Mouse (Mus musculus): ENCODE measurements around the gene Ankar. TPM values are rescaled to one million over a fixed set of nuclear protein-coding genes. Genes with fewer than 3 reads are reported as not detected.

Gene Ankar
- polyA plus RNA-seq, 2 experiments: not detected

DNA sequence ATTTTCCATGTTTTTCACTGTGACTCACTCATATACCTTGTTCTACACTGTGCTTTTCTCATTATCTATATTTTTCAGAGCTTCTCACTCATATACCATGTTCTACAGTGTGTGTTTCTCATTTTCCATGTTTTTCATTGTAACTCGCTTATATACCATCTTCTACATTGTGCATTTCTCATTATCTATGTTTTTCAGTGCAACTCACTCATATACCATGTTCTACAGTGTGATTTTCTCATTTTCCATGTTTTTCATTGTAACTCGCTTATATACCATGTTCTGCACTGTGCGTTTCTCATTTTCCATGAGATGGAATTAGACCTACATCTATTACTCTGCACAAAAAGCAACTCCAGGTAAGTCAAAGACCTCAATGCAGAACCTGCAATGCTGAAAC is 4.1 kb downstream of the Ankar start:
- H3K4me2 ChIP-seq (replicated peaks; ENCODE audit: low read depth, low read length, severe bottlenecking): no peak overlapping the region
- 53% methylated on average over 3 of the region's 3 CpGs for WGBS
- no peaks in the 10 kb centered on the region for H3K36me3 ChIP-seq (ENCODE audit: control insufficient read depth, insufficient read depth, low read length)
- TF ChIP-seq POLR2A (IDR thresholded peaks at IDR 0.05; ENCODE audit: borderline replicate concordance, extremely low read depth, insufficient read depth, insufficient read length): no peak
- no peak overlapping the region for H3K4me3 ChIP-seq (replicated peaks; ENCODE audit: low read length)
- H3K27me3 ChIP-seq (ENCODE audit: control insufficient read depth, insufficient read depth, low read length): no peaks in the 10 kb centered on the region
- no peak overlapping the region for H3K27ac ChIP-seq (replicated peaks; ENCODE audit: low read depth, low read length)
- DNase-seq (ENCODE audit: low spot score): no peak
- no peak overlapping the region for H3K9ac ChIP-seq (ENCODE audit: low read depth, low read length, severe bottlenecking)
- no peaks in the 10 kb centered on the region for H3K4me1 ChIP-seq (ENCODE audit: control insufficient read depth, insufficient read depth, low read length)
- no peaks in the 10 kb centered on the region for H3K9me3 ChIP-seq (ENCODE audit: control insufficient read depth, low read length)
- no peak for ATAC-seq (ENCODE audit: low FRiP score, low read depth)

DNA sequence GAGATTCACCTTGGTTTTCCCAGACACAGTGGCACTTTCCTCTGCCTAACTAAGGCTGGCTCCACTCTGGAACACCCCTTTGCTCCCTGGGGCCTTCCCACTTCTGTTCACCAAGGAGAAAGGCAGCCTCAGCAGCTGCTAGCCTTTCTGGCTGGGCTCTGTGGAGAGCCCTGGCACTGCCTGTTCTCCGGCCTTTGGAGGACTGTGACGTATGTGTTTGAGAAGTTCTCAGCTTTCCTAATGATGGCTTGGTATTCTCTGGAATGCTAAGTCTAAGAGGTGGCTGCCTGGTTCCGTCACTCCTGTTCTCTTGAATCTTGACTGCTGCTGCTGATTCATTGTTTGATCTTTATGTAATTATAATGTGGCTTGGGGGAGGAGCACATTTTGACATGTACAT is 27.3 kb downstream of the Ankar start:
- H3K4me3 ChIP-seq (replicated peaks; ENCODE audit: low read length): no peak overlapping the region
- no peak for TF ChIP-seq POLR2A (IDR thresholded peaks at IDR 0.05; ENCODE audit: borderline replicate concordance, extremely low read depth, insufficient read depth, insufficient read length)
- no peak overlapping the region for H3K9ac ChIP-seq (ENCODE audit: low read depth, low read length, severe bottlenecking)
- H3K4me1 ChIP-seq (ENCODE audit: control insufficient read depth, insufficient read depth, low read length): no peaks in the 10 kb centered on the region
- no peak overlapping the region for H3K27ac ChIP-seq (replicated peaks; ENCODE audit: low read depth, low read length)
- no peak overlapping the region for H3K4me2 ChIP-seq (replicated peaks; ENCODE audit: low read depth, low read length, severe bottlenecking)
- 47% methylated on average over 3 of the region's 3 CpGs for WGBS
- H3K36me3 ChIP-seq (ENCODE audit: control insufficient read depth, insufficient read depth, low read length): no peaks in the 10 kb centered on the region
- H3K27me3 ChIP-seq (ENCODE audit: control insufficient read depth, insufficient read depth, low read length): no peaks in the 10 kb centered on the region
- no peak for ATAC-seq (ENCODE audit: low FRiP score, low read depth)
- peak; percentile 12 for DNase-seq (ENCODE audit: low spot score)
- H3K9me3 ChIP-seq (ENCODE audit: control insufficient read depth, low read length): no peaks in the 10 kb centered on the region

DNA sequence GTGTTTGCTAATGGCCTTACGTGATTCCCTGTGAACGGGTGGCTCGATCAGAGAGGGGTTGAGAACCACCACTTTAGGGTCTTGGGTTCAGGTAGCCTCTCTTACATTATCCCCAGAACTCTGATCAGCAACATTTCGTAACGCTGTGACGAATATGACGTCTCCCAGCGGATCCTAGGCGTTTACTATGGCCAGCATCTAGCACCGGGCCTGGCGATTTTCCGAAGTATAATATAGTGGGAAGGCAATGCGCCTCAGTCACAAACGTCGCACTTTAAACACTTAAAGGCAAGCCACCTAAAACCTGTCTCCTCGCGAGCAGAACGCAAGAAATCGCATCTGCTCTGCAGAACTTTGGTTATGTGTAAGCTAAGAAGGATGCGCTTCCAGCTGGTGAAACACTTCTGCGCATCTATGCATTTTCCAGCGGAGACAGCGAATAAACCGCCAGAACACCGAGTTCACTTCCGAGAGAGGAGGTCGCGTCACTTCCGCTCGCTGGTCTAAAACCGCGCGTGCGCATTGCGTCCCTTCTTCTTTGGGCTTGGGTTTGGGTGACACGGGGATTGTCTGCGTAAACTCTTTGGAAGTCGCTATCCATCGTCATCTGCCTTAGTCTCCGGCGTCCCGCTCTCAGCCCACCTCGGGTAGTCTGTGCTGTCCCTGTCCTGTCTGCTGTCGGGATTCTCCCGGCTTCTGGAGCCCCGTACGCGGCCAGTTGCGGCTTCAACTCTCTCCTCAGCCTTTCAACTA is 59.5 kb downstream of the Ankar start:
- TF ChIP-seq POLR2A (IDR thresholded peaks at IDR 0.05; ENCODE audit: borderline replicate concordance, extremely low read depth, insufficient read depth, insufficient read length): no peak
- Histone ChIP-seq H3K4me1 (ENCODE audit: control insufficient read depth, insufficient read depth, low read length) (no peaks in the 10 kb centered on the region), H3K9me3 (ENCODE audit: control insufficient read depth, low read length) (no peaks in the 10 kb centered on the region), H3K4me3 (replicated peaks; ENCODE audit: low read length) (peak overlapping the region; percentile 27), H3K36me3 (ENCODE audit: control insufficient read depth, insufficient read depth, low read length) (no peaks in the 10 kb centered on the region), H3K27me3 (ENCODE audit: control insufficient read depth, insufficient read depth, low read length) (no peaks in the 10 kb centered on the region), H3K4me2 (replicated peaks; ENCODE audit: low read depth, low read length, severe bottlenecking) (peak overlapping the region; percentile 44), H3K27ac (replicated peaks; ENCODE audit: low read depth, low read length) (no peak overlapping the region), H3K9ac (ENCODE audit: low read depth, low read length, severe bottlenecking) (no peak overlapping the region)
- ATAC-seq (ENCODE audit: low FRiP score, low read depth): peak; percentile 57; the same call in 1 of the 2 replicates
- WGBS: 40% methylated on average over 49 of the region's 49 CpGs
- DNase-seq (ENCODE audit: low spot score): peak; percentile 81

DNA sequence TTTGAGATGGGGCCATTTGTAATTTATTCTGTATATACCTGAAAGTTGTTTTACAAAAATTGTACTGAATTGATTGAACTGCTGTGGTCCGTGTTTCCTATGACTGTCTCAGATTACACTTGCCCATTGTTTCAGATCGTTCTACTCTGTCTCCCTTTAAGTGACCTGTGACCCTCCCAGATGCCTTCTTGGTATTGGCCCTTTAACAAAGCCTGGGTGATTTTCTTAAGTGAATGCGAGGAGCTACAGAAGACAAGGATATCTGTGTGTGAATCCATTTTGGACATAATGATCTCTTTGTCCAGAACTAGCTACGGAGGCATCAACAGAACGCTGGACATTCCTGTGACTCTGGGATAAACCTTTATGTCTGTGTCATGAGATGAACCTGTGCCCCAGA is 65.2 kb downstream of the Ankar start:
- Histone ChIP-seq H3K27me3 (ENCODE audit: control insufficient read depth, insufficient read depth, low read length) (no peaks in the 10 kb centered on the region), H3K9ac (ENCODE audit: low read depth, low read length, severe bottlenecking) (no peak overlapping the region), H3K27ac (replicated peaks; ENCODE audit: low read depth, low read length) (no peak overlapping the region), H3K4me2 (replicated peaks; ENCODE audit: low read depth, low read length, severe bottlenecking) (no peak overlapping the region), H3K4me1 (ENCODE audit: control insufficient read depth, insufficient read depth, low read length) (no peaks in the 10 kb centered on the region), H3K4me3 (replicated peaks; ENCODE audit: low read length) (no peak overlapping the region), H3K36me3 (ENCODE audit: control insufficient read depth, insufficient read depth, low read length) (peaks cover 29% of the 10 kb centered on the region), H3K9me3 (ENCODE audit: control insufficient read depth, low read length) (no peaks in the 10 kb centered on the region)
- ATAC-seq (ENCODE audit: low FRiP score, low read depth): no peak
- WGBS: 64% methylated on average over 5 of the region's 5 CpGs
- DNase-seq (ENCODE audit: low spot score): no peak
- no peak for TF ChIP-seq POLR2A (IDR thresholded peaks at IDR 0.05; ENCODE audit: borderline replicate concordance, extremely low read depth, insufficient read depth, insufficient read length)

DNA sequence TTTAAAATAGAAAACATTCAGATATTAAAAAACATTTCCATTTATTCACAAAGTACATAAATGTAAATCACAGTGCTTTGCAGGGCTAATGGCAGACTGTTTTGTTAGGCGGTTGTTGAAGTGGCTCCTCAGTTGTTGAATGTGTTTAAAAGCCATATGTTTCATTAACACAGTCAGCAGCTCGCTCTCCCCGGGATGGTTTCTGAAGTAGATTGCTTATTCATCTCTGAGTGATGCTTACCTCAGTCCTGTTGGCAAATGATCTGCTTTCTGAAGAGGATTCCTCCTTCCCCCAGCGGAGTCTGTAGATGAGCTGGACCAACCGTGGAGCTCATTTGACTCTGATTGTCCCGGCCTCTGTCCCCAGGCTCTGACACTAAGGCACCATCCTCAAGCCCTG is 88.2 kb downstream of the Ankar start:
- no peak overlapping the region for H3K4me2 ChIP-seq (replicated peaks; ENCODE audit: low read depth, low read length, severe bottlenecking)
- no peaks in the 10 kb centered on the region for H3K27me3 ChIP-seq (ENCODE audit: control insufficient read depth, insufficient read depth, low read length)
- no peak for DNase-seq (ENCODE audit: low spot score)
- H3K36me3 ChIP-seq (ENCODE audit: control insufficient read depth, insufficient read depth, low read length): peaks cover 83% of the 10 kb centered on the region
- no peak overlapping the region for H3K27ac ChIP-seq (replicated peaks; ENCODE audit: low read depth, low read length)
- H3K9me3 ChIP-seq (ENCODE audit: control insufficient read depth, low read length): no peaks in the 10 kb centered on the region
- H3K4me1 ChIP-seq (ENCODE audit: control insufficient read depth, insufficient read depth, low read length): no peaks in the 10 kb centered on the region
- no peak for ATAC-seq (ENCODE audit: low FRiP score, low read depth)
- H3K4me3 ChIP-seq (replicated peaks; ENCODE audit: low read length): no peak overlapping the region
- no peak for TF ChIP-seq POLR2A (IDR thresholded peaks at IDR 0.05; ENCODE audit: borderline replicate concordance, extremely low read depth, insufficient read depth, insufficient read length)
- H3K9ac ChIP-seq (ENCODE audit: low read depth, low read length, severe bottlenecking): no peak overlapping the region
- 96% methylated on average over 6 of the region's 6 CpGs for WGBS
